Mouse (Mus musculus): ENCODE measurements around the gene Mvb12b. TPM values are rescaled to one million over a fixed set of nuclear protein-coding genes. Genes with fewer than 3 reads are reported as not detected.
A peak's percentile ranks its signal among the peaks of the same experiment; 100 is the strongest.
"Not testable (repeated sequence)": the region's sequence is repeated elsewhere in the genome, so short reads cannot be mapped to it uniquely, and the experiment has no call there.

The Mvb12b gene
- 1.9 to 11.9 TPM (median 6.7 TPM) in 3 replicates for total RNA-seq (2017)

DNA sequence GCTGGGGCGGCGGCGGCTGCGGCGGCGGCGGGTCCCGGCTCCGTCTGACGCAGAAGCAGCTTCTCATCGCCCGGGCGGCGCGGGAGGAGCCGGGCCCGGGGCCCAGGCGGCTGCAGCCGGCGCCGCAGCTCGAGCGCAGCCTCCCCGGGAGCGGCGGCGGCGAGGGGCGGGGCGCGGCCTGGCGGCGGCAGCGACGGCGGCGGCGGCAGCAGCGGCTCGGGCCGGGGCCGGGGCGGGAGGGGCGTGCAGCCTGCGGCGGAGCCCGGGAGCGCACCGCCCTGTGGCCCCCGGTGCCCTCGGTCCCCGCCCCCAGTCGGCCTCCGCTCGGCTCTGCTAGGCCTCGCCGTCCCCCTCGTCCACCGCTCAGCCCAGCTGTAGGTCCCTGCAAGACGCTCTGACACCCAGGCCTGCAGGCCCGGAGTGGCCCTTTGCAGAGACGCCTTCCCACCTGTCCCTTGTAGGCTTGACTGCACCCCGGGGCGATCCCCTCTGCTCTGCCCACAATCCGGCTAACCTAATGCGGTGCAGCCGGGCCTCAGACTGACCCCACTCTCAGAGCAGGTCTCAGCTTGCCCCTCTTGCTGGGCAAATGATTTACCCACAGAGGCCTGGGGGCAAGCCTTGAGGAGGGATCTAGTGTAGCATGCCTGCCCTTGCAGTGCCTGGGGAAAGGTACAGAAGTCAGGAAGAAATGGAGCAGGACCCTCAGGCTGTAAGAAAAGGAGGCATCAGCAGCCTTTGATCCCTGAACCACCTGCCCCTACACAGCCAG lies at the start of gene Mvb12b:
Mvb12b (minus strand) TSS at position 619 of the 772 bp plus-strand sequence.
- 0 out of 2 replicates have a peak, but pooled peaks have one; percentile 31 for ATAC-seq (replicated peaks; ENCODE audit: insufficient number of reproducible peaks, low FRiP score, low TSS enrichment, poor library complexity, severe bottlenecking)

- ATAC-seq (replicated peaks; ENCODE audit: insufficient number of reproducible peaks, low FRiP score, low TSS enrichment, poor library complexity, severe bottlenecking), result no peak
These were observed 48.0 kb upstream of the Mvb12b start for GRCm38 (mm10) chr2:33935756-33936155.

DNA sequence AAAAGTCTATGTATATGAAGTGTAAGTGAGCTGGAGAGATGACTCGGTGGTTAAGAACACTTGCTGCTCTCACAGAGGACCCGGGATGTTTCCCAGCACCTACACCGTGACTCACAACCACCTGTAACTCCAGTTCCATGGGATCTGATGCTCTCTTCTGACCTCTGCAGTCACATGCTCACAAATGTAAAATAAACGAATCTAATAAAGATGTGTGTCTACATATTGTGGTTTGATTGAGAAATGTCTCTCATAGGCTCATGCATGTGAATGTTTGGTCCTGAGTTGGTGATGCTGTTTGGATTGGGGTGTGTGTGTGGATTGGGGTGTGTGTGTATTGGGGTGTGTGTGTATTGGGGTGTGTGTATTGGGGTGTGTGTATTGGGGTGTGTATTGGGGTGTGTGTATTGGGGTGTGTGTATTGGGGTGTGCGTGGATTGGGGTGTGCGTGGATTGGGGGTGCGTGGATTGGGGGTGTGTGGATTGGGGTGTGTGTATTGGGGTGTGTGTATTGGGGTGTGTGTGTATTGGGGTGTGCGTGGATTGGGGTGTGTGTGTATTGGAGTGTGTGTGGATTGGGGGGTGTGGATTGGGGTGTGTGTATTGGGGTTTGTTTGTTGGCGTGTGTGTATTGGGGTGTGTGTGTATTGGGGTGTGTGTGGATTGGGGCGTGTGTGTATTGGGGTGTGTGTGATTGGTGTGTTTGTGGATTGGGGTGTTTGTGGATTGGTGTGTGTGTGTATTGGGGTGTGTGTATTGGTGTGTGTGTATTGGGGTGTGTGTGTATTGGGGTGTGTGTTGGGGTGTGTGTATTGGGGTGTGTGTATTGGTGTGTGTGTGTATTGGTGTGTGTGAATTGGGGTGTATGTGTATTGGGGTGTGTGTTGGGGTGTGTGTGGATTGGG lies 46.1 kb upstream of the Mvb12b start:
- peak; percentile 70 for ATAC-seq (replicated peaks; ENCODE audit: insufficient number of reproducible peaks, low FRiP score, low TSS enrichment, poor library complexity, severe bottlenecking)

DNA sequence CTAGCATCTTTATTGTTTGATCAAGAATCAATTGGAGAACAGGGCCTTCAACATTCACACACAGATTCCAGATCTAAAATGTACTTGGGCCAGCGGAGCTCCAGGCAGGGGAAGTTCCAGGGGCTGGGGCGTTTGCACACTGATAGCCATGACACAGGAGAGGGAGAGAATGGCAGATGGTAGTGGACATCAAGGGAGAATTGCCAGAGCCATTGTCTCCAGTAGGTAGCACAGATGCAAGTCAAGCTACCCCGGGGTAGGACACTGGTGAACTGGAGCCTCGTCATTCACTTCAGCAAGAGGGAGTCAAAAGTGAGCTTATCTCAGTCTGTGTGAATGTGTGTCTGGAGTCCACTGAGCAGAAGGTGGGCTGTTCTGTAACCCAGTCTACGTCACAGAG lies 43.4 kb upstream of the Mvb12b start:
- ATAC-seq (replicated peaks; ENCODE audit: insufficient number of reproducible peaks, low FRiP score, low TSS enrichment, poor library complexity, severe bottlenecking), result no peak

DNA sequence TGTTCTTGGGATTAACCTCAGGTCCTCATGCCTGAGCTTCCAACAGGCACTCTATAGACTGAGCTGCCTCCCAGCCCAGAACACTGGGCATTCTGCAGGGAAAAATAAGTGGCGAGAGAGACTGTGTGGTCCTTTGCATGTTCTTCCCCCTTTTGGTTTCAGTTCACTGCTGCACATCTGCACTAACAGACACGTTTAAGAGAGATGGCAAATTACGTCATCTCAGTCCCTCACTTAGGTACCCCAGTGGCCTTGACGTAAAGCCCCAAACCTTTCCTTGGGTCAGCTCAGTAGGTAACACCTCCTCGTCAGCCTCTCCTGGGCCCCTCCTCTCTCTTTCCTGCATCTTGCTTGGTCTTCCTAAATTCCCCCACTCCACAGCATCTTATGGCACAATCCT lies 37.5 kb upstream of the Mvb12b start:
- no peak for ATAC-seq (replicated peaks; ENCODE audit: insufficient number of reproducible peaks, low FRiP score, low TSS enrichment, poor library complexity, severe bottlenecking)

- ATAC-seq (replicated peaks; ENCODE audit: insufficient number of reproducible peaks, low FRiP score, low TSS enrichment, poor library complexity, severe bottlenecking), result no peak
These were observed 35.7 kb upstream of the Mvb12b start for GRCm38 (mm10) chr2:33923482-33923881.

- ATAC-seq (replicated peaks; ENCODE audit: insufficient number of reproducible peaks, low FRiP score, low TSS enrichment, poor library complexity, severe bottlenecking), result 0 out of 2 replicates have a peak, but pooled peaks have one; percentile 15
These were observed 34.7 kb upstream of the Mvb12b start for GRCm38 (mm10) chr2:33922466-33922865.

DNA sequence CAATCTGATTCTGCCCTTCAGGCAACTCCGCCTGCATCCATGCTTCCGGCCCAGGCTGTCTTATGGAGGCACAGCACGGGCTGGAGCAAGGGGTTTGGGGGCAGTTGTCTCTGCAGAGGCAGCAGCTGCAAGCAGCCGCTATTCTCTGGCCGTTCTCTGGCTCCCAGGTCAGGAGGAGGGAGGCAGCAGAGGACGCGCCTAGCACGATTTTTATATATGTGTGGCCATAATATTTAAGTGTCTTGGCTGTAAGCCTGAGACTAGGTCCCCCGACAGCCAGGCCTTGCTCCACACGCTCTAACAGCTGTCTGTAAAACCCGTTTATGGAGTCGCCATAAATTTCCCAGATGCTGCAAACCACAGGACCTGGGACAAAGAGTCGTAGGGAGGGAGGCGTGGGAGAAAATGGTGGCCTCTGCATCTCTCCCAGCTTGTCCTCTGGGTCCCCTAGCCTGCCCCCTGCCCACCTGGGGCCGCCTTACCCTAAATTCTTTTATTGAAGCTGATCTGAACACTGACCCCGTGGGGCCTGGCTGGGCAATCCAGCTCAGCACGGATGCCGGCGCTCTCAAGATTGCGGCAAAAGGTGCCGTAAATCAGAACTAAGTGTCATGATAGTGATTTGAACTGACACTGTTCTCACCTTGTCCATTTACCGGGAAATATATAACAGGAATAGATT lies 32.3 kb upstream of the Mvb12b start:
- no peak for ATAC-seq (replicated peaks; ENCODE audit: insufficient number of reproducible peaks, low FRiP score, low TSS enrichment, poor library complexity, severe bottlenecking)

DNA sequence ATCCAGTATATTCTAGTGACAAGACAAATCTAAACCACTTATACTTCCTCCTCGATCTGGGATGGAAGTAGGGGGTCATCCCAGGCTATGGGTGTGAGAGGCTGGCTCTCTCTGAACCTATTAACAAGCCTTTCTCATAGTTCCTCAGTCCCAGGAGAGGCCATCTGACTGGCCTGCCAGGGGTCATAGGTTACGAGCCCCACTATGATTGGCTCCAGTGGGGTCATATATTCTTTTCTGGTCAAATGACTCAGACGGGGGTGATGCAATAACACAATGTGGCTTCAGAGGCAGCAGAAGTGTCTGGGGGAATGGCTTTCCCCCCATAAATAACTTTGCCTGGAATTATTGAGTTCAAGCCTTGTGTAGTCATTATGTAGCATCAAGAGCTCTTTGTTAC lies 31.1 kb upstream of the Mvb12b start:
- ATAC-seq (replicated peaks; ENCODE audit: insufficient number of reproducible peaks, low FRiP score, low TSS enrichment, poor library complexity, severe bottlenecking), result no peak

GRCm38 (mm10) chr2:33918318-33918717 lies 30.6 kb upstream of the Mvb12b start:
- ATAC-seq (replicated peaks; ENCODE audit: insufficient number of reproducible peaks, low FRiP score, low TSS enrichment, poor library complexity, severe bottlenecking), result 0 out of 2 replicates have a peak, but pooled peaks have one; percentile 47

DNA sequence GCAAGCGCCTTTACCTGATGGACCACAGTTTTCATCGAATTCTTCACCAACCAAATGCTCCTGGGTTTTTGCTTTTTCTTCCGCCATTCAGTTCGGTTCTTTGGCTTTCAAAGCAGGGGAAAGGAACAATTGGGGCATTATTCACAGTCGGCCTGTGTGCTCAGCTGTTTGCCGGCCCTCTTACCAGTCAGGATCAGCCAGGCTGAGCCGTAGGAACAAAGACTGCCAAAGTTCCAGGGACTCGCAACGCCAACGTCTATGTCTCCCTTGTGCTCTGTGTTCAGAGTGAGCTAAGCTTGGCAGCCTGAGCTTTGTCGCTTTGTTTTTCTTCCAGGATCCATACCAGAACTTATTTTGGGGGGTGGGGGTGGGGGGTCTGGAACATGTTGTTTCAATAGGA lies 28.9 kb upstream of the Mvb12b start:
- no peak for ATAC-seq (replicated peaks; ENCODE audit: insufficient number of reproducible peaks, low FRiP score, low TSS enrichment, poor library complexity, severe bottlenecking)

GRCm38 (mm10) chr2:33914998-33915397 lies 27.3 kb upstream of the Mvb12b start:
- no peak for ATAC-seq (replicated peaks; ENCODE audit: insufficient number of reproducible peaks, low FRiP score, low TSS enrichment, poor library complexity, severe bottlenecking)

GRCm38 (mm10) chr2:33914334-33914733 lies 26.6 kb upstream of the Mvb12b start:
- ATAC-seq (replicated peaks; ENCODE audit: insufficient number of reproducible peaks, low FRiP score, low TSS enrichment, poor library complexity, severe bottlenecking), result no peak

- ATAC-seq (replicated peaks; ENCODE audit: insufficient number of reproducible peaks, low FRiP score, low TSS enrichment, poor library complexity, severe bottlenecking), result not testable (repeated sequence)
These were observed 25.9 kb upstream of the Mvb12b start for GRCm38 (mm10) chr2:33913598-33913997.

DNA sequence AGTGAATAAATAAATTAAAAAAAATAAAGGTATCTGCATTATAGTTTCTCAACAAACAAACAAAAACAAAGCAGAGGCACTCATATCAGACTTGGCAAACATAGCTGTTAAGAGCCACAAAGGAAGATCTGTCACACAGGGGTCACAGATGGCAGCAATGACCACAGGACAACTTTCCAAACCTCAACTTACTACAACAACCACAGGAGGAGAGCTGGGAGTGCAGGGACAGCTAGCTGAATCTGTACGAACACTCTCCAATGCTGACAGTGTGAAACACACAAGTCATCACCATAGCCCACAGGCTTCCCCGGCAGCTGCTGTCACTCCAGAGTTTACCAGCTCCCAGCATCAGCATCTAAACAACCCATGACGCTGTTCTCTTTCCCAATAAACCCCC lies 25.0 kb upstream of the Mvb12b start:
- ATAC-seq (replicated peaks; ENCODE audit: insufficient number of reproducible peaks, low FRiP score, low TSS enrichment, poor library complexity, severe bottlenecking), result no peak

- ATAC-seq (replicated peaks; ENCODE audit: insufficient number of reproducible peaks, low FRiP score, low TSS enrichment, poor library complexity, severe bottlenecking), result peak; percentile 66; the same call in 1 of the 2 replicates
These were observed 20.6 kb upstream of the Mvb12b start for GRCm38 (mm10) chr2:33908374-33908773.

DNA sequence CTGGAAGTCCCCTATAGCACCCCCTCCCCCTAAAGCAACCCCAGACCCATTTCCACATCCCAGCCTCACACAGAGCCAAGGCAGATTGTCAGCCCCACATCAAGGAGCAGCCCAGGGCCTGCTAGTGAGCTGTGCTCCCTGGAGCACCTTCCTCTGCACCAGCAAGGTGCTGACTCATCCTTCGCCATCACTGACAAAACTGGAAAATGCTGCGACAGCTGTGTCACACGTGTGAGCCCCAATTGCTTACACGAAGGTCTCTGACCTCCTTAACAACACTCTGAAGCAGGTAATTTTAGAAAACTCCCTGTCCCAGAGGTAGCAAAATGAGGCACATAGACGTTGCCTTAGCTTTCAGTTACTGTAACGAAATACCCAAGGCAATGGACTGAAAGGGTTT lies 19.4 kb upstream of the Mvb12b start:
- ATAC-seq (replicated peaks; ENCODE audit: insufficient number of reproducible peaks, low FRiP score, low TSS enrichment, poor library complexity, severe bottlenecking), result no peak

- no peak for ATAC-seq (replicated peaks; ENCODE audit: insufficient number of reproducible peaks, low FRiP score, low TSS enrichment, poor library complexity, severe bottlenecking)
These were observed 8.1 kb upstream of the Mvb12b start for GRCm38 (mm10) chr2:33895829-33896228.

DNA sequence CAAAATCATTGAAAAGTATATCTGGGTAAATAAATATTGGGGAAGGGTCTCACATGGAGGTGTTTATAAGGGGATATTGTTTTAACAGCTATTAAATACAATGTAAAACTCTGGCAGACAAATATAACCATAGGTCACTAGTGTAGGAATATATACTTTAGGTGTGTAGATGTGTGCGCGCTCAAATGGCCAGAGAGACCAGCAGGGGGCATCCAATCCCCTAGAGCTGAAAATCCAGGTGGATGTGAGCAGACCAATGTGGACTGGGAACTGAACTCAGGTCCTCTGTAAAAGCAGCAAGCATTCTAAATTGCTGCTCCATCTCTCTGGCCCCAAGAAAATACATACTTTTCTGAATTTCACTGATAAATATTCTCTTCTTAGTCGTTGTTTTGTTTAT lies 5.4 kb upstream of the Mvb12b start:
- ATAC-seq (replicated peaks; ENCODE audit: insufficient number of reproducible peaks, low FRiP score, low TSS enrichment, poor library complexity, severe bottlenecking), result no peak

All from monocyte, adult 5-6 weeks (primary cell).